Mouse (Mus musculus) gastrocnemius, adult 8-10 months (tissue): ENCODE data around the gene Mrvi1. TPM values are rescaled to one million over a fixed set of nuclear protein-coding genes. Genes with fewer than 3 reads are reported as not detected.

Experiments used
- DNase-seq, 2 experiments: peaks; one replicate each; pipeline ENCODE4 v3.0.0; 2022; ENCODE audit warnings: low spot score in 2 of 2
- total RNA-seq, 4 experiments: library from RNA; stranded (reverse); gene quantifications; 2 replicates each; pipeline ENCODE4 v1.2.4; 2022

The Mrvi1 gene
- total RNA-seq, 4 experiments from 2014 or later, result 4.0 to 5.6 (median 4.2) TPM

- DNase-seq, result peak in 1 of 2 experiments; percentile 40
These were observed 503 bp upstream of the Mrvi1 start for GRCm38 (mm10) chr7:110982764-110983163.

- no peak for DNase-seq
These were observed 1.2 kb downstream of the Mrvi1 start for GRCm38 (mm10) chr7:110981036-110981435.

GRCm38 (mm10) chr7:110977699-110978392, 4.4 kb downstream of the Mrvi1 start:
- DNase-seq, result no peak

- DNase-seq, result no peak
These were observed 8.8 kb downstream of the Mrvi1 start for GRCm38 (mm10) chr7:110973450-110973849.

GRCm38 (mm10) chr7:110972796-110973195, 9.5 kb downstream of the Mrvi1 start:
- no peak for DNase-seq

- no peak for DNase-seq
These were observed 14.9 kb downstream of the Mrvi1 start for GRCm38 (mm10) chr7:110967373-110967772.

GRCm38 (mm10) chr7:110966853-110967252, 15.4 kb downstream of the Mrvi1 start:
- no peak for DNase-seq

- DNase-seq, result no peak
These were observed 16.9 kb downstream of the Mrvi1 start for GRCm38 (mm10) chr7:110965387-110965786.

GRCm38 (mm10) chr7:110963655-110963997, 18.6 kb downstream of the Mrvi1 start:
- no peak for DNase-seq

GRCm38 (mm10) chr7:110962943-110963654, 19.2 kb downstream of the Mrvi1 start:
- DNase-seq, result no peak

- DNase-seq, result no peak
These were observed 19.8 kb downstream of the Mrvi1 start for GRCm38 (mm10) chr7:110962497-110962896.

- DNase-seq, result no peak
These were observed 25.7 kb downstream of the Mrvi1 start for GRCm38 (mm10) chr7:110956422-110957170.

GRCm38 (mm10) chr7:110955576-110955975, 26.7 kb downstream of the Mrvi1 start:
- DNase-seq, result no peak

- no peak for DNase-seq
These were observed 28.0 kb downstream of the Mrvi1 start for GRCm38 (mm10) chr7:110954072-110954858.

GRCm38 (mm10) chr7:110953210-110953609, 29.1 kb downstream of the Mrvi1 start:
- DNase-seq, result no peak

- DNase-seq, result no peak
These were observed 31.7 kb downstream of the Mrvi1 start for GRCm38 (mm10) chr7:110950621-110950925.

GRCm38 (mm10) chr7:110949785-110950620, 32.3 kb downstream of the Mrvi1 start:
- DNase-seq, result peak in 1 of 2 experiments; percentile 24

GRCm38 (mm10) chr7:110948579-110948978, 33.7 kb downstream of the Mrvi1 start:
- no peak for DNase-seq

GRCm38 (mm10) chr7:110947616-110948015, 34.6 kb downstream of the Mrvi1 start:
- DNase-seq, result no peak

GRCm38 (mm10) chr7:110946731-110947130, 35.5 kb downstream of the Mrvi1 start:
- no peak for DNase-seq

GRCm38 (mm10) chr7:110944321-110944720, 37.9 kb downstream of the Mrvi1 start:
- DNase-seq, result no peak
